Mouse (Mus musculus): ENCODE measurements at regions not wholly inside any gene's neighbourhood (a gene's known extent, or its start where the extent isn't known, plus 50 kb on each side); places are given as distances from the start of the nearest gene placed in this dataset.

GRCm38 (mm10) chr7:114986481-114986880 is 243.0 kb downstream of the Insc start:
- no peaks in the 10 kb centered on the region for H3K27me3 ChIP-seq (ENCODE audit: control insufficient read depth, insufficient read depth, low read length)
- WGBS = 47% methylated on average over 2 of the region's 2 CpGs
- no peaks in the 10 kb centered on the region for H3K4me1 ChIP-seq (ENCODE audit: control insufficient read depth, insufficient read depth, low read length)
- H3K27ac ChIP-seq (replicated peaks; ENCODE audit: insufficient read depth, low read depth, low read length) = no peak overlapping the region
- H3K36me3 ChIP-seq (ENCODE audit: control insufficient read depth, insufficient read depth, low read length) = no peaks in the 10 kb centered on the region
- H3K79me2 ChIP-seq (ENCODE audit: control insufficient read depth, insufficient read depth, low read length) = no peaks in the 10 kb centered on the region
- no peak overlapping the region for H3K4me3 ChIP-seq (ENCODE audit: insufficient read depth, low read depth, low read length)
- no peak overlapping the region for H3K9ac ChIP-seq (ENCODE audit: low read depth, low read length)
- DNase-seq (ENCODE audit: extremely low read depth, low read depth, low spot score) = no peak
- TF ChIP-seq POLR2A (IDR thresholded peaks at IDR 0.05; ENCODE audit: extremely low read depth, insufficient read depth, low read length) (no peak), CTCF (IDR thresholded peaks at IDR 0.05; ENCODE audit: low read depth, low read length) (no peak)

GRCm38 (mm10) chr7:114991255-114991654 is 247.8 kb downstream of the Insc start:
- Histone ChIP-seq H3K9ac (ENCODE audit: low read depth, low read length) (no peak overlapping the region), H3K27ac (replicated peaks; ENCODE audit: insufficient read depth, low read depth, low read length) (no peak overlapping the region), H3K27me3 (ENCODE audit: control insufficient read depth, insufficient read depth, low read length) (no peaks in the 10 kb centered on the region), H3K4me3 (ENCODE audit: insufficient read depth, low read depth, low read length) (no peak overlapping the region), H3K36me3 (ENCODE audit: control insufficient read depth, insufficient read depth, low read length) (no peaks in the 10 kb centered on the region), H3K4me1 (ENCODE audit: control insufficient read depth, insufficient read depth, low read length) (no peaks in the 10 kb centered on the region), H3K79me2 (ENCODE audit: control insufficient read depth, insufficient read depth, low read length) (no peaks in the 10 kb centered on the region)
- WGBS = 57% methylated on average over 5 of the region's 5 CpGs
- TF ChIP-seq CTCF (IDR thresholded peaks at IDR 0.05; ENCODE audit: low read depth, low read length) = no peak
- no peak for TF ChIP-seq POLR2A (IDR thresholded peaks at IDR 0.05; ENCODE audit: extremely low read depth, insufficient read depth, low read length)
- DNase-seq (ENCODE audit: extremely low read depth, low read depth, low spot score) = no peak

DNA sequence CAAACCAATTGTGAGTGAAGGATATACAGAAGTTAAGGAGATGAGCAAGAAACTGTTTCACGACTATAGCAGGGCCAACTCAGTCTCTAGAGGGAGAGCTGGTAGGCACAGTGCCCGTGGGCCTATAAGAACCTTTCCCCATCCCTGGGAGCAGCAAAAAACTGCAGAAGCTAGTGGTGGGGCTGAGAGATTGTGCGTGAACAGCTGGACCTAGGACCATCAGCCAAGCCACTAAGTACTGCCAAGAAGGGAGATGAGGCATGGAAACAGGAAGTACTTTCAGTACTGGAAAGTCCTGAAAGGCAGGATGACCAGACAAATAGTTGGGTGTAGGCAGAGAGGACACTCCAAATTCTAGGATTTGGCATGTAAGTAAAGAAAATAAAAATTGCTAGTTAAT is 248.9 kb downstream of the Insc start:
- Histone ChIP-seq H3K27me3 (ENCODE audit: control insufficient read depth, insufficient read depth, low read length) (no peaks in the 10 kb centered on the region), H3K4me1 (ENCODE audit: control insufficient read depth, insufficient read depth, low read length) (no peaks in the 10 kb centered on the region), H3K9ac (ENCODE audit: low read depth, low read length) (no peak overlapping the region), H3K27ac (replicated peaks; ENCODE audit: insufficient read depth, low read depth, low read length) (no peak overlapping the region), H3K36me3 (ENCODE audit: control insufficient read depth, insufficient read depth, low read length) (no peaks in the 10 kb centered on the region), H3K4me3 (ENCODE audit: insufficient read depth, low read depth, low read length) (no peak overlapping the region), H3K79me2 (ENCODE audit: control insufficient read depth, insufficient read depth, low read length) (no peaks in the 10 kb centered on the region)
- DNase-seq (ENCODE audit: extremely low read depth, low read depth, low spot score) = peak; percentile 16
- TF ChIP-seq POLR2A (IDR thresholded peaks at IDR 0.05; ENCODE audit: extremely low read depth, insufficient read depth, low read length) (no peak), CTCF (IDR thresholded peaks at IDR 0.05; ENCODE audit: low read depth, low read length) (no peak)
- 80% methylated on average over 3 of the region's 3 CpGs for WGBS

GRCm38 (mm10) chr7:115000796-115001524 is 257.5 kb downstream of the Insc start:
- no peaks in the 10 kb centered on the region for H3K79me2 ChIP-seq (ENCODE audit: control insufficient read depth, insufficient read depth, low read length)
- no peak overlapping the region for H3K4me3 ChIP-seq (ENCODE audit: insufficient read depth, low read depth, low read length)
- H3K27ac ChIP-seq (replicated peaks; ENCODE audit: insufficient read depth, low read depth, low read length) = no peak overlapping the region
- H3K4me1 ChIP-seq (ENCODE audit: control insufficient read depth, insufficient read depth, low read length) = no peaks in the 10 kb centered on the region
- 72% methylated on average over 7 of the region's 7 CpGs for WGBS
- TF ChIP-seq CTCF (IDR thresholded peaks at IDR 0.05; ENCODE audit: low read depth, low read length) = no peak
- TF ChIP-seq POLR2A (IDR thresholded peaks at IDR 0.05; ENCODE audit: extremely low read depth, insufficient read depth, low read length) = no peak
- no peaks in the 10 kb centered on the region for H3K27me3 ChIP-seq (ENCODE audit: control insufficient read depth, insufficient read depth, low read length)
- H3K9ac ChIP-seq (ENCODE audit: low read depth, low read length) = no peak overlapping the region
- no peaks in the 10 kb centered on the region for H3K36me3 ChIP-seq (ENCODE audit: control insufficient read depth, insufficient read depth, low read length)
- DNase-seq (ENCODE audit: extremely low read depth, low read depth, low spot score) = no peak

GRCm38 (mm10) chr7:115014253-115014998 is 270.9 kb downstream of the Insc start:
- WGBS = 56% methylated on average over 11 of the region's 11 CpGs
- Histone ChIP-seq H3K4me1 (ENCODE audit: control insufficient read depth, insufficient read depth, low read length) (no peaks in the 10 kb centered on the region), H3K4me3 (ENCODE audit: insufficient read depth, low read depth, low read length) (no peak overlapping the region), H3K9ac (ENCODE audit: low read depth, low read length) (no peak overlapping the region), H3K27ac (replicated peaks; ENCODE audit: insufficient read depth, low read depth, low read length) (no peak overlapping the region), H3K27me3 (ENCODE audit: control insufficient read depth, insufficient read depth, low read length) (no peaks in the 10 kb centered on the region), H3K79me2 (ENCODE audit: control insufficient read depth, insufficient read depth, low read length) (no peaks in the 10 kb centered on the region), H3K36me3 (ENCODE audit: control insufficient read depth, insufficient read depth, low read length) (no peaks in the 10 kb centered on the region)
- no peak for DNase-seq (ENCODE audit: extremely low read depth, low read depth, low spot score)
- no peak for TF ChIP-seq POLR2A (IDR thresholded peaks at IDR 0.05; ENCODE audit: extremely low read depth, insufficient read depth, low read length)
- no peak for TF ChIP-seq CTCF (IDR thresholded peaks at IDR 0.05; ENCODE audit: low read depth, low read length)
